Mouse (Mus musculus) ES-Bruce4 (cell line): ENCODE data around the gene Ninj1.
A peak's percentile ranks its signal among the peaks of the same experiment; 100 is the strongest.

ENCODE experiments used
- CTCF ChIP-seq: IDR thresholded peaks from one replicate; pipeline ENCODE4 v1.8.1; 2011; ENCODE audit warnings: low read depth, low read length
- EP300 ChIP-seq: IDR thresholded peaks from 2 replicates; pipeline ENCODE4 v1.6.1; 2011; ENCODE audit warnings: low read depth, low read length; ENCODE audit not compliant: insufficient read depth
- POLR2A ChIP-seq: IDR thresholded peaks from one replicate; pipeline ENCODE4 v1.8.1; 2011; ENCODE audit warnings: low read length; ENCODE audit not compliant: insufficient read depth

DNA sequence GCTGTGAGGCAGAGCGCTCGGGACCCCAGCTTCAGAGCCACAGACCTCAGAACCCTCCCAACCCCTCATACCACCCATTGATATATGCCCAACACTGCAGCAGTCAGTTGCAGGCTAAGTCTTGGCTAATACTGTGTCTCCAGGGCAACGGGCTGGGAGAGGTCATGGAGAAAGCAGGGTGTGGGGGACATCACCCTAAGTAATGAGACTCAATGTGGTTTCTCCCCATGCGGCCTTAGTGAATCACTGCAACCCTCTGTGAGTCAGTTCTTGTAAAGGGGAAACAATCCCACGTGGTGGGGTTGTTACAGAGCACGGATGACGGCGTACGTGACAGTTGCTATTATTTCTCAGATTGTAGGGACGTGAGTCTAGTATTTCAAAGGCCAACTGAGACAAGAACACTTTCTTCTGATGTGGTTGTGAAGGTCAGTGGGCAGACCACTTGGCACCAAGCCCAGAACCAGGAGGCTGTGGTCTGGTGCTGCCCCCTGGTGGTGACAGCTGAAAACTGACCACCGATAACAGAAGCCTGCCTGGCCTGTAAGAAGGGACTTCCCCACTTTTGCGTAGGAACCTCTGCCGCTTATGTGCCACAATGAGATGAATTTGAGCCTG, 18.2 kb downstream of the Ninj1 start:
- TF ChIP-seq CTCF, result peak; percentile 97
- TF ChIP-seq EP300, result no peak
- TF ChIP-seq POLR2A, result no peak
